Mouse (Mus musculus) megakaryocyte, adult 5-6 weeks (primary cell): ENCODE results near the gene Slc35e2. TPM values are rescaled to one million over a fixed set of nuclear protein-coding genes. Genes with fewer than 3 reads are reported as not detected.
A peak's percentile ranks its signal among the peaks of the same experiment; 100 is the strongest.

Source experiments
- ATAC-seq: 2 replicates; pipeline ENCODE4 v1.8.0; 2016; ENCODE audit warnings: mild to moderate bottlenecking, inconsistent platforms; ENCODE audit not compliant: poor library complexity, severe bottlenecking
- total RNA-seq, 2 experiments: library from RNA; stranded (forward) in 1 of 2; stranded (reverse) in 1 of 2; fragments of 153-499, 151-499 nt in 1 of 2; fragments of 221-1000, 200-1000 nt in 1 of 2; gene quantifications; 2 replicates each; pipeline versions ENCODE4 v1.2.3 to v1.2.4; 2015 to 2017

The Slc35e2 gene
- total RNA-seq, 2 experiments from 2014 or later, result 8.7 to 10.1 TPM

- ATAC-seq, result peak; percentile 57
These were observed 26.3 kb upstream of the Slc35e2 start for GRCm38 (mm10) chr4:155574931-155575330.

- no peak for ATAC-seq
These were observed 25.7 kb upstream of the Slc35e2 start for GRCm38 (mm10) chr4:155575521-155575920.

GRCm38 (mm10) chr4:155577132-155577531, 24.1 kb upstream of the Slc35e2 start:
- no peak for ATAC-seq

- ATAC-seq, result no peak
These were observed 23.5 kb upstream of the Slc35e2 start for GRCm38 (mm10) chr4:155577741-155578140.

GRCm38 (mm10) chr4:155578336-155579125, 22.7 kb upstream of the Slc35e2 start:
- no peak for ATAC-seq

GRCm38 (mm10) chr4:155580420-155580819, 20.8 kb upstream of the Slc35e2 start:
- peak; percentile 60 for ATAC-seq

- ATAC-seq, result peak; percentile 81
These were observed 18.8 kb upstream of the Slc35e2 start for GRCm38 (mm10) chr4:155582279-155582905.

GRCm38 (mm10) chr4:155589356-155589755, 11.9 kb upstream of the Slc35e2 start:
- no peak for ATAC-seq

GRCm38 (mm10) chr4:155591012-155591719, 10.1 kb upstream of the Slc35e2 start:
- ATAC-seq, result no peak

GRCm38 (mm10) chr4:155593780-155594179, 7.4 kb upstream of the Slc35e2 start:
- ATAC-seq, result no peak

GRCm38 (mm10) chr4:155595777-155596176, 5.4 kb upstream of the Slc35e2 start:
- ATAC-seq, result no peak

- ATAC-seq, result no peak
These were observed 4.6 kb upstream of the Slc35e2 start for GRCm38 (mm10) chr4:155596606-155597005.

- no peak for ATAC-seq
These were observed 2.7 kb upstream of the Slc35e2 start for GRCm38 (mm10) chr4:155598536-155598935.

GRCm38 (mm10) chr4:155599901-155600825, 1.1 kb upstream of the Slc35e2 start:
- ATAC-seq, result no peak

- ATAC-seq, result no peak
These were observed 811 bp downstream of the Slc35e2 start for GRCm38 (mm10) chr4:155601997-155602456.

- no peak for ATAC-seq
These were observed 1.5 kb downstream of the Slc35e2 start for GRCm38 (mm10) chr4:155602753-155603152.

GRCm38 (mm10) chr4:155603801-155604200, 2.6 kb downstream of the Slc35e2 start:
- no peak for ATAC-seq

GRCm38 (mm10) chr4:155605132-155605531, 3.9 kb downstream of the Slc35e2 start:
- no peak for ATAC-seq

GRCm38 (mm10) chr4:155606825-155607224, 5.6 kb downstream of the Slc35e2 start:
- no peak for ATAC-seq

- ATAC-seq, result no peak
These were observed 10.6 kb downstream of the Slc35e2 start for GRCm38 (mm10) chr4:155611860-155612259.
